Mouse (Mus musculus) heart, adult 2 months (tissue): ENCODE results near the gene Alyref2.

Experiments
- CTCF ChIP-seq: fragments of 200-600 bp; IDR thresholded peaks from 2 replicates; pipeline ENCODE4 v1.8.1; 2022; ENCODE audit warnings: antibody characterized with exemption, mild to moderate bottlenecking, moderate library complexity
- POLR2A ChIP-seq: fragments of 200-500 bp; IDR thresholded peaks from 2 replicates; pipeline ENCODE4 v1.6.1; 2011; ENCODE audit warnings: mild to moderate bottlenecking, low read depth, low read length, control low read depth; ENCODE audit not compliant: insufficient read depth

DNA sequence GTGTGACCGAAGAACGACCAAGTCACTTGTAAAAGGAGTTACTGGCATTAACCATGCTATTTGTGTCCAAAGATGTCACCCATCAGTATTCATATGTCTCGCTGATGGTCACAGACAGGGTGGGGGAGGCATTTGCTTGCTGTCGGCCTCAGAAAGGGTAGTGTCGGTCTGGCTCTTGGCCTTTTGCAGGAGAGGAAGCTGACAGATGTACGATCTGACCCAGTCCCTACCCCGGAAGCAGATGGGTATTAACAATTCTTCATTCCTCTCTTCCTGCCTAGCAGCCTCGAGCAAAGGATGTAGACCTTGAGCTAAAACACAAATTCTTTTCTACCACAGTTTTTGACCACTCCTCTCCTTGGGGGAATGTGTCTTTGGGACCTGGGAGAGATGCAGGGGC lies 26.2 kb upstream of the Alyref2 start:
- no peak for TF ChIP-seq POLR2A
- TF ChIP-seq CTCF, result no peak
